In genomic region chr17:29188989-29189388, GRCm38 (mm10) we compare ENCODE assay signal across 12 mouse cellular contexts. TPM values are rescaled to one million over a fixed set of nuclear protein-coding genes. Genes with fewer than 3 reads are reported as not detected.
A peak's percentile ranks its signal among the peaks of the same experiment; 100 is the strongest.
DNase-seq lines count a peak whose midpoint lies in the region; ATAC-seq and TF ChIP-seq lines count a peak whose summit lies in the region.
"Had no signal": no experiment of that assay in that cellular context is flagged by ENCODE, and none has a peak within 500 bp of the region (broad histone marks: within the 10 kb centered on the region; RNA-seq: fewer than 3 reads in every experiment).

No protein-coding gene starts in this region.

- H3K9ac ChIP-seq in hindbrain, embryonic 13.5 days: no peak overlapping the region
- H3K9ac ChIP-seq in hindbrain, postnatal 0 days (replicated peaks; ENCODE audit: low read length): no peak overlapping the region
- peak overlapping the region; percentile 1; the same call in 1 of the 2 replicates for H3K9ac ChIP-seq in neural tube, embryonic 11.5 days (ENCODE audit: low read length)

- H3K4me1 ChIP-seq in hindbrain, embryonic 10.5 days (replicated peaks): peaks cover 74% of the 10 kb centered on the region
- peaks cover 45% of the 10 kb centered on the region for H3K4me1 ChIP-seq in hindbrain, embryonic 13.5 days (replicated peaks)
- H3K4me1 ChIP-seq in hindbrain, postnatal 0 days (ENCODE audit: insufficient read depth, low read length): no peaks in the 10 kb centered on the region
- H3K4me1 ChIP-seq in neural tube, embryonic 11.5 days (ENCODE audit: control insufficient read depth, insufficient read depth, low read length): peaks cover 12% of the 10 kb centered on the region

- no peaks in the 10 kb centered on the region for H3K36me3 ChIP-seq in hindbrain, embryonic 10.5 days
- no peaks in the 10 kb centered on the region for H3K36me3 ChIP-seq in hindbrain, embryonic 13.5 days
- H3K36me3 ChIP-seq in hindbrain, postnatal 0 days (ENCODE audit: insufficient read depth, low read length): no peaks in the 10 kb centered on the region
- no peaks in the 10 kb centered on the region for H3K36me3 ChIP-seq in neural tube, embryonic 11.5 days (ENCODE audit: control insufficient read depth, insufficient read depth, low read length)

- peak overlapping the region; percentile 38 for H3K4me3 ChIP-seq in hindbrain, embryonic 10.5 days
- no peak overlapping the region for H3K4me3 ChIP-seq in hindbrain, embryonic 13.5 days
- H3K4me3 ChIP-seq in hindbrain, postnatal 0 days (ENCODE audit: low read length): no peak overlapping the region
- no peak overlapping the region for H3K4me3 ChIP-seq in neural tube, embryonic 11.5 days (ENCODE audit: low read depth, low read length)
- H3K4me3 ChIP-seq: megakaryocyte, embryonic 14.5 days had no signal

- TF ChIP-seq CTCF in hindbrain, postnatal 0 days (IDR thresholded peaks at IDR 0.05; ENCODE audit: low read depth): no peak

- H3K27ac ChIP-seq in hindbrain, embryonic 10.5 days: peak overlapping the region; percentile 70
- no peak overlapping the region for H3K27ac ChIP-seq in hindbrain, embryonic 13.5 days
- H3K27ac ChIP-seq in hindbrain, postnatal 0 days: no peak overlapping the region
- H3K27ac ChIP-seq in neural tube, embryonic 11.5 days (ENCODE audit: low read depth, low read length): no peak overlapping the region

- no peak overlapping the region for H3K4me2 ChIP-seq in hindbrain, embryonic 13.5 days
- peak overlapping the region; percentile 18; the same call in 1 of the 2 replicates for H3K4me2 ChIP-seq in hindbrain, postnatal 0 days (ENCODE audit: low read depth, low read length)
- peak overlapping the region; percentile 19; the same call in 1 of the 2 replicates for H3K4me2 ChIP-seq in neural tube, embryonic 11.5 days (ENCODE audit: low read depth)

- no peak for ATAC-seq in hindbrain, embryonic 13.5 days (ENCODE audit: low FRiP score)
- peak; percentile 37; the same call in 1 of the 2 replicates for ATAC-seq in common myeloid progenitor, adult 5-6 weeks (replicated peaks; ENCODE audit: low read depth, poor library complexity, severe bottlenecking)
- peak; percentile 24; the same call in 1 of the 2 replicates for ATAC-seq in hindbrain, postnatal 0 days
- no peak for ATAC-seq in neural tube, embryonic 11.5 days (ENCODE audit: insufficient read depth, low FRiP score, low TSS enrichment)
- no peak for ATAC-seq in erythroid progenitor cell, adult 5-6 weeks (replicated peaks; ENCODE audit: low FRiP score, poor library complexity, severe bottlenecking)
- ATAC-seq: inflammation-experienced regulatory T-cells, adult 6 months had no signal

- H3K27me3 ChIP-seq in hindbrain, embryonic 10.5 days (ENCODE audit: insufficient read depth, poor library complexity, severe bottlenecking): peaks cover 33% of the 10 kb centered on the region
- H3K27me3 ChIP-seq in hindbrain, embryonic 13.5 days: peaks cover 20% of the 10 kb centered on the region; the same call in 1 of the 2 replicates
- no peaks in the 10 kb centered on the region for H3K27me3 ChIP-seq in hindbrain, postnatal 0 days (ENCODE audit: insufficient read depth, low read length)
- H3K27me3 ChIP-seq in neural tube, embryonic 11.5 days (ENCODE audit: control insufficient read depth, insufficient read depth, low read length): peaks cover 2% of the 10 kb centered on the region; the same call in 1 of the 2 replicates
- H3K27me3 ChIP-seq: CH12.LX had no signal

- 3% methylated on average over 12 of the region's 12 CpGs for WGBS in hindbrain, embryonic 10.5 days
- WGBS in hindbrain, embryonic 13.5 days: 4% methylated on average over 8 of the region's 12 CpGs
- WGBS in hindbrain, postnatal 0 days: 9% methylated on average over 11 of the region's 12 CpGs
- WGBS in neural tube, embryonic 11.5 days: 5% methylated on average over 12 of the region's 12 CpGs

- no peaks in the 10 kb centered on the region for H3K9me3 ChIP-seq in hindbrain, embryonic 10.5 days
- H3K9me3 ChIP-seq in hindbrain, embryonic 13.5 days: no peaks in the 10 kb centered on the region
- no peaks in the 10 kb centered on the region for H3K9me3 ChIP-seq in hindbrain, postnatal 0 days (ENCODE audit: low read length)
- no peaks in the 10 kb centered on the region for H3K9me3 ChIP-seq in neural tube, embryonic 11.5 days (ENCODE audit: control insufficient read depth, low read length)

- peak; percentile 70 for DNase-seq in hindbrain, embryonic 10.5 days (ENCODE audit: low spot score)
- DNase-seq in hindbrain, postnatal 0 days (ENCODE audit: low spot score): peak; percentile 30
- peak; percentile 67 for DNase-seq in neural tube, embryonic 11.5 days (ENCODE audit: low spot score)
- no peak for DNase-seq in adrenal gland, postnatal 4 days (ENCODE audit: low spot score in 2 of 2)
- DNase-seq in kidney, postnatal 36 days: no peak
- DNase-seq: cerebellum, adult 11-12 months had no signal

RNA-seq across cellular contexts. Expression of gene Cpne5, which starts 49.0 kb away (rescaled TPM):
- polyA plus RNA-seq in hindbrain, embryonic 10.5 days (2016; fragmentation: Nextera tagmentation; extraction: Ambion mirVana): 3.0 and 5.6 TPM in 2 replicates
- 18.9 and 20.2 TPM in 2 replicates for polyA plus RNA-seq in hindbrain, embryonic 13.5 days (2015; fragmentation: Nextera tagmentation; extraction: Ambion mirVana)
- total RNA-seq in common myeloid progenitor, adult 5-6 weeks (2017): 0.64 and 0.87 TPM in 2 replicates
- 56.1 and 65.8 TPM in 2 replicates for total RNA-seq in hindbrain, postnatal 0 days (2014; rRNA removed)
- polyA plus RNA-seq in hindbrain, postnatal 0 days (2015; fragmentation: Nextera tagmentation; extraction: Ambion mirVana): 56.6 and 61.6 TPM in 2 replicates
- polyA plus RNA-seq in neural tube, embryonic 11.5 days (2014; fragmentation: Nextera tagmentation; extraction: Ambion mirVana): 3.3 and 4.4 TPM in 2 replicates
- 1 to 10 TPM; 2.8 to 2.9 TPM for total RNA-seq in adrenal gland, postnatal 4 days (2021)
- not detected in 2 replicates for total RNA-seq in erythroid progenitor cell, adult 5-6 weeks (2015; ENCODE audit: low replicate concordance)
- 0.13 TPM in 1 of 2 replicates, not detected in the other for total RNA-seq in erythroid progenitor cell, adult 5-6 weeks (2017; ENCODE audit: low replicate concordance)

Comparison
In these comparisons a context has a peak if more than half of its experiments do, and no peak if none do; other contexts are left out.
1. ATAC-seq: peak in common myeloid progenitor, adult 5-6 weeks (single experiment) and hindbrain, postnatal 0 days (single experiment); none in hindbrain, embryonic 13.5 days (single experiment), neural tube, embryonic 11.5 days (single experiment) and erythroid progenitor cell, adult 5-6 weeks (single experiment).
2. DNase-seq: peak in hindbrain, embryonic 10.5 days (single experiment), hindbrain, postnatal 0 days (single experiment) and neural tube, embryonic 11.5 days (single experiment); none in adrenal gland, postnatal 4 days (0 of 2) and kidney, postnatal 36 days (0 of 2).
3. RNA of gene Cpne5, which starts 49.0 kb away (total RNA-seq): 56.1 to 65.8 TPM in hindbrain, postnatal 0 days; 2.8 to 2.9 TPM in adrenal gland, postnatal 4 days, 0.64 to 0.87 TPM in common myeloid progenitor, adult 5-6 weeks and 0.13 TPM in erythroid progenitor cell, adult 5-6 weeks; every median in the first group is over 10 times any median in the second.